Mouse (Mus musculus): ENCODE measurements around the gene Tardbp.

Gene Tardbp

DNA sequence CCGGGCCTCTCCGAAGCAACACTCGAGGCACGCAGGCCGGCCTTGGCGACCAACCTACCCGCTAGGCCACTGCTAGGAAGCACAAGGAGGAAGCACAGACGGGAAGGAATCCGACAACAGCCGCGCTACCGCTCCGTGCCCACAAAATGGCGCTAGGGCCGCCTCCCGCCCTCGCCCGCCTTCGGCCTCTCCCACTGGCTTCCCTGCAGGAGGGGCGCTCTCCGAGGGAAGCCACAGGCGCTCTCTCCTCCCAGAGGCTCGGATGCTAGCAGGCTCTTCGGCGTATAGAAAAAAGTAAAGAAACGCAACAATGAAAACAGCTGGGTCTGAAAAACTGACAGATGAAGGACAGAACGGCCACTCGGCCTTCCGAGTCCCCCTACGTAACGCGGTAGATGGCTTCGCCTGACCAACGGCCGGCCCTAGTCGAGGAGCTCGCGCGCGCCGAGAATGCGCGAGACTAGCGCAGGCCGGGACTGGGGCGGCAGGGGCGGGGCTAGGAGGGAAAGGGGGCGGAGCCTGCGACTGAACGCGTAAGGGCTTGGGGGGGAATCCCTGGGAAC, at the start of gene Tardbp:
Tardbp (minus strand) TSS at position 397 of the 563 bp plus-strand sequence.
- H3K36me3 ChIP-seq (ENCODE audit: control insufficient read depth, insufficient read depth, low read length, poor library complexity, severe bottlenecking): peaks cover 12% of the 10 kb centered on the region; the same call in 1 of the 2 replicates
- peak; percentile 98 for DNase-seq (ENCODE audit: low read depth, low spot score)
- H3K27me3 ChIP-seq (ENCODE audit: control insufficient read depth, insufficient read depth, low read length, poor library complexity, severe bottlenecking): no peaks in the 10 kb centered on the region

DNA sequence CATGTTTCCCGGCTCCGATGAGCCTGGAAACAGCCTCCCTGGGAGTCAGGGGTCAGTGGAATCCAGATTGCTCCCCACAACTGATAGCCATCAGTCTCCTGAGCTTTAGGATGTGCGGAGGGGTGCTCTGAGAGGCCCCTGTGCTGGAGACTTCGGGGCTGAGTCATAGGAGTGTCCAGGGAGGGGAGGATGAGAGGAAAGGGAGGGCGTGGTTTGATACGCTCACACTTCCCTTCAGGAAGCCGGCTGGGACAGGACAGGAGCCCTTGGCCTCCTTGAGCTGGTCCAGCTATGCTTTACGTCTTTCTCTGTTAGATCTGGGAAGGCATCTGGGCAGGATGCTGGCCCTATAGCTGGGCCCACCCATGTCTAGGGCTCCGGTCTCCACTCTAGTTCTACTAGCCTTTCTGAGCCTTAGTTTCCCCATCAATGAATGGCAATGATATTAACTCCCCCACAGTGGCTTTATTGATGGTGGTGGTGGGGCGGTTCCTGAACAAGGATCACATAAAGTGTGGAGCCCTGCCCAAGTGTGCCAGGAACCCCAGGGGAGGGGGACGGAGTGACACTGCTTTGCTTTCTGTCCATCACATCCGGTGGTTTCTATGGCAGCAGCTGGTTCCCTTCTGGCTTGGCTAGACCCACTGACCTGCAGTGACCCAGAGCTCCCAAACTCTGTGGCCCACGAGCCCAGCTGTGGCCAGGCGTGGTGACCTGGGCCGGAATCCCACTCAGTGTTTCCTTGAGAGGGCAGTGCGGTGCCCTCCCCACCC, 49.6 kb upstream of the Tardbp start:
- H3K36me3 ChIP-seq (ENCODE audit: control insufficient read depth, insufficient read depth, low read length, poor library complexity, severe bottlenecking): no peaks in the 10 kb centered on the region
- no peak for DNase-seq (ENCODE audit: low read depth, low spot score)
- H3K27me3 ChIP-seq (ENCODE audit: control insufficient read depth, insufficient read depth, low read length, poor library complexity, severe bottlenecking): no peaks in the 10 kb centered on the region

GRCm38 (mm10) chr4:148675043-148675442, 48.2 kb upstream of the Tardbp start:
- H3K36me3 ChIP-seq (ENCODE audit: control insufficient read depth, insufficient read depth, low read length, poor library complexity, severe bottlenecking): no peaks in the 10 kb centered on the region
- no peaks in the 10 kb centered on the region for H3K27me3 ChIP-seq (ENCODE audit: control insufficient read depth, insufficient read depth, low read length, poor library complexity, severe bottlenecking)
- peak; percentile 55 for DNase-seq (ENCODE audit: low read depth, low spot score)

DNA sequence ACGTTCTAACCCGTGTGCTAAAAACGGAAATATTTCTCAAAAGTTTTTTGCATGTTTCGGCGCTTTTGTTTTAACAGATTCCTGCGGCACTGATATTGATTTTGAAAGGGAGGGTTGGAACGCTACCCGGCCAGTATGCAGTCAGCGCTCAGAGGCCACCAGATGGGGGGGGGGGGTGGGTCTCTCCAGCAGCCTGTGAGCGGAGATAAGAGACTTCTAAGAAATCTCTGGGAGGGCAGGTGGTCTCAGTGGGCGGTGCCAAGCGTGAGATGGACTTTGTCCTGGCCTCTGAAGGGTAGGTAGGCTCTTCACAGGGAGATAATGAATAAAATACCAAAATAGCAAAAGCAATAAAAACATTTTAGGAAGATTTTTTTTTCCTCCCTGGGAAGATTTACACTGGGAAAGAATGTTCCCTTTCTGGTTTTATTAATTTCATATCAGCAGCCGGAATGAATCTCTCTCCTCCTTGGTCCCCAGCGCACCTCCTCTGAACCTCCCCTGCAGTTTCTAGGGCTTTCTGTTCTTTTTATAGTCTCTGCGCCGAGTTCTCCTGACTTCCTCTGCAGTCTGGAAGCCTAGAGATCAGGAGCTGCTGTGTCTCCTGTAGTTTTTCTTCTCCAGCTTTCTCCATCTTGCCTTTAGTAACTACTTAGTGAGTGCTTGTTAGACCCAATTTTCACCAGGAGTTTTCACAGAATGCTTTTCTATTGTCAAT, 44.6 kb upstream of the Tardbp start:
- no peaks in the 10 kb centered on the region for H3K36me3 ChIP-seq (ENCODE audit: control insufficient read depth, insufficient read depth, low read length, poor library complexity, severe bottlenecking)
- no peaks in the 10 kb centered on the region for H3K27me3 ChIP-seq (ENCODE audit: control insufficient read depth, insufficient read depth, low read length, poor library complexity, severe bottlenecking)
- DNase-seq (ENCODE audit: low read depth, low spot score): no peak

DNA sequence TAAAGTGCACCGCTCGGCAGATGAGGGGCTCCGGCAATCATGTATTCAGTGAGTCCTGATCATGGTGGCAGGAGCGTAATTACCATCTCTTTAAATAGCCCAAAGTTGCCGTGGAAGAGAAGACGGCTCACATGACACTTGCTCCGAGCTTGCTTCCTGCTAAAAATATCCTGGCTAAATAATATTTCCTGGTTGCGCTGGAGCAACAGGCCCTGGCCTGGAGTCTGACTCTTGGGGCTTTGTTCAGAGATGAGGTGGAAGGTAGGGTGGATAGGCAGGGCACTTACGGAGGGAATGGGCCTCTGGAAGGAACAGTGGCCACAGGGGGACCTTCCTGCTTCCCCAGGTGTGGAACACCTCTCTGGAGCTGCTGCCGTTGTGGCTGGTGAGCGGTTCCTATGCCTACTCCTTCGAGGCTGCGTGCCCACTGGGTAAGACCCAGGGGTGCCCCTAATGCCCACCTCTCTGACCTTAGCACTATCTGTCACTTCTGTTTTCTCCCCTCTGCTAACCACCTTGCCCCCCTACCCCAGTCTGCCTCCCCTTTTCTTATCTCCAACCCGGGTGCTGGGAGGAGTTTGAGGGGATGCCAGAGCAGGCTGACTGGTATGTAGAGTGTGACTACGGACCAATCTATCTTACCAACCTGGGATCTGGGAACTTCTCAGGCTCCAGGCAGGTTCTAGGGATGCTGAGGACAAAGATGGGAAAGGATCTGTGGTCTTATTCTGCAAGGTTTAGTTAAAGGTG, 40.4 kb upstream of the Tardbp start:
- H3K27me3 ChIP-seq (ENCODE audit: control insufficient read depth, insufficient read depth, low read length, poor library complexity, severe bottlenecking): no peaks in the 10 kb centered on the region
- no peak for DNase-seq (ENCODE audit: low read depth, low spot score)
- no peaks in the 10 kb centered on the region for H3K36me3 ChIP-seq (ENCODE audit: control insufficient read depth, insufficient read depth, low read length, poor library complexity, severe bottlenecking)

GRCm38 (mm10) chr4:148664021-148664420, 37.2 kb upstream of the Tardbp start:
- DNase-seq (ENCODE audit: low read depth, low spot score): no peak

DNA sequence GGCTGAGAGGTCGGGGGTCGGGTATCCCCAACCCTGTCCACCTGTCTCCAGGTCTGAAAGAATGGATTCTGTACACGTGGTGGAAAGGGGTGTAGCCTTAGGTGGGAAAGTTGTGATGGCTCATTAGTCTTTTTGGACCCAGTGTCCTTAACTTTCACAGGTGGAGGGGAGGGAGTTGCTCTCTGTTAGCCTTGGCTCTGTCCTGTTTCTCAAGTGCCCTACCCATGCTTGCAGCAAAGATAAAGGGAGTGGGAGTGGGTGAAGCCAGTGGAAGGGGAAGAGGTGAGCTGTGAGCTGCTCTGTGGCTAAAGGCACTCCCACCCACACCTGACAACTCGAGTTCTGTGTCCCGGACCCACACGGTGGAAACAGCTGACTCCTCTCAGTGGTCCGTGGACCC, 36.5 kb upstream of the Tardbp start:
- DNase-seq (ENCODE audit: low read depth, low spot score): no peak
- no peaks in the 10 kb centered on the region for H3K36me3 ChIP-seq (ENCODE audit: control insufficient read depth, insufficient read depth, low read length, poor library complexity, severe bottlenecking)

More at GRCm38 (mm10) chr4:148664021-148664420, 37.2 kb upstream of the Tardbp start:
- Histone ChIP-seq H3K36me3 (ENCODE audit: control insufficient read depth, insufficient read depth, low read length, poor library complexity, severe bottlenecking) (no peaks in the 10 kb centered on the region), H3K27me3 (ENCODE audit: control insufficient read depth, insufficient read depth, low read length, poor library complexity, severe bottlenecking) (no peaks in the 10 kb centered on the region)

DNA sequence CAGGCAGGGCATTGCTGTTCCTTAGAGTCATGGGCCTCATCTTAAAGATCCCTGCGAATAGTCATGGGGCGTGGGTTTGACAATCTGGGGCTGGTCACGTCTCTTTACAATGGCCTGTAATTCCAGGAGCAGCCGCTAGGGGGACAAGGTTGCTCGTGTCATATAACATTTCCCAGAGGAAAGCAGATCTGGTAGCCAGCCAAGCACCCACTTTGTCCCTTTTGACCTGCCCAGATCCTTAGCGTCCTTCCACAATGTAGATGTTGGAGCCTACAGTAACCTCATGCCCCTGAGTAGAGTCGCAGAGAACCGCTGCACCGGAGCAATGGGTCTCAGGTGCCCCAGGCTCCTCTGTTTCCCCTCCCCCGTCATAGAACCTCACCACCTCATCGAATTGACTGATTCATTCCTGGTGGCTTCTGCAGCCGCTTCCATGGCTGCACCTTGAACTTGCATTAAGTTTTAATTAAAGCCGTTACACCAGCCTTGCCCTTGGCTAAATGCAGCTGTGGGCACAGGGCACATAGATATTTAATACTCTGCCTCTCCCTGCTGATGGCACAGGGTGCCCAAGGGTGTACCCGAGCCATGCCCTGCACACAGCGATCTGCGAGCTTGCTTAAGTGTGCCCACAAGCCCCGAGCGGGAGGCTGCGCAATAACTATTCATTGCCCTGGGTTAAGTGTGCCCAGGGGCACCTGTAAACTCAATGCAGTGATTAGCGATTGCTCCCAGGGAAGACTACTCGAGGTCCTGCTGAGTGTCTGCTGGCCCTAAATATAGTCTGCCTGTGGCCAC, 35.5 kb upstream of the Tardbp start:
- no peaks in the 10 kb centered on the region for H3K36me3 ChIP-seq (ENCODE audit: control insufficient read depth, insufficient read depth, low read length, poor library complexity, severe bottlenecking)
- no peaks in the 10 kb centered on the region for H3K27me3 ChIP-seq (ENCODE audit: control insufficient read depth, insufficient read depth, low read length, poor library complexity, severe bottlenecking)

More for the DNA sequence above, 36.5 kb upstream of the Tardbp start:
- H3K27me3 ChIP-seq (ENCODE audit: control insufficient read depth, insufficient read depth, low read length, poor library complexity, severe bottlenecking): no peaks in the 10 kb centered on the region

GRCm38 (mm10) chr4:148660174-148660573, 33.4 kb upstream of the Tardbp start:
- Histone ChIP-seq H3K27me3 (ENCODE audit: control insufficient read depth, insufficient read depth, low read length, poor library complexity, severe bottlenecking) (no peaks in the 10 kb centered on the region), H3K36me3 (ENCODE audit: control insufficient read depth, insufficient read depth, low read length, poor library complexity, severe bottlenecking) (no peaks in the 10 kb centered on the region)
- DNase-seq (ENCODE audit: low read depth, low spot score): no peak

More for the DNA sequence above, 35.5 kb upstream of the Tardbp start:
- DNase-seq (ENCODE audit: low read depth, low spot score): peak; percentile 75

DNA sequence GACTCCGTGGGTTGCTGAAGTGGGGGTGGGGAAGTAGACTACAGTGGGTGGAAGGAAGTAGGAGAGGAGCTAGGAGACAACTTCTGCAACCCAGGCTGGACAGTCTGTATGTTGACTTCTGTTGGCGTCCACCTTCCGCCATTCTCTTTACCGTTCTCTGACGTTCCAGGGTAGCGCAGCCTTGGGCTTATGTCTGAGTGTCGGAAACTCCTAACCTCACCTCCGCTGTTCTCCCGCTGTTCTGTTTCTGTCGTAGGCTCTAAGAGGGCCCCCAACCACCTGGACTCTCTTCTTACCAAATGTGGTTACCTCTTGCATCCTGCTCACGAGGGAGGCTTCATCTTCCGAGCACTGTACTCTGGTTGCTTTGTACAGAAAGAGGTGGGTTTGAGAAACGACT, 31.0 kb upstream of the Tardbp start:
- H3K27me3 ChIP-seq (ENCODE audit: control insufficient read depth, insufficient read depth, low read length, poor library complexity, severe bottlenecking): no peaks in the 10 kb centered on the region
- no peaks in the 10 kb centered on the region for H3K36me3 ChIP-seq (ENCODE audit: control insufficient read depth, insufficient read depth, low read length, poor library complexity, severe bottlenecking)
- DNase-seq (ENCODE audit: low read depth, low spot score): no peak

- H3K27me3 ChIP-seq (ENCODE audit: control insufficient read depth, insufficient read depth, low read length, poor library complexity, severe bottlenecking): no peaks in the 10 kb centered on the region
- no peak for DNase-seq (ENCODE audit: low read depth, low spot score)
- no peaks in the 10 kb centered on the region for H3K36me3 ChIP-seq (ENCODE audit: control insufficient read depth, insufficient read depth, low read length, poor library complexity, severe bottlenecking)
These were observed 30.0 kb upstream of the Tardbp start for GRCm38 (mm10) chr4:148656691-148657258.

DNA sequence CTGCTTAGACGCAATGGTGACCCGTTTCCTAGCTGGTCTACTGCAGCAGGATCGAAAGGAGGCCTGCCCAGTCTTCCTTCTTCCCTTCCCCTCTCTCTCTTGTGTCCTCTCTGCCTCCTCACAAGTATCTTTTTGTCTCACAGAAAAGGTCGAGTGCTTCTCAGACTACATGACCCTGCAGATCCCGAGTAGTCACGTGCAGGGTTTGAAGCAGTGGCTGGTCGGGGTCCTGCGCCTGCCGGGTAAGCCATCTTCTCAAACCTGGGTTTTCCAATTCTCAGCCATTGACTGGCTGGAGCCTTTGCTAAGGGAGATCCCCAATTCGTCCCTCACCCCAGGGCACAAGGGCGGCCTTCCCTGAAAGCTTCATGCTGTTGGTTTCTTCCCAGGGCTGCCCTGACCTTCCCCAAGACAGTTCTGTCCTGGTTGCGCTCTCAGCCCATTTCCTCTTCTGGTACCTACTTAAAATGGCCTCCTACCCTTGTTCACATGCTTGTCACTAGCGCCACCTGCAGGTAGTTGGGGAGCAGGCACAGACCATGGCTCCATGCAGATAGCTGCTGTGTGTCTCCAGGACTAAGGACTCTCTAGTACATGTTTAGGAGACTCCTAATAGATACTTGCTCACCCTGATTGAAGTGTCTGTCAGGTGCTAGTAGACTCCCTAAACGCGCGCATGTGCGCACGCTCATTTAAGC, 28.0 kb upstream of the Tardbp start:
- peak; percentile 34 for DNase-seq (ENCODE audit: low read depth, low spot score)
- no peaks in the 10 kb centered on the region for H3K36me3 ChIP-seq (ENCODE audit: control insufficient read depth, insufficient read depth, low read length, poor library complexity, severe bottlenecking)
- no peaks in the 10 kb centered on the region for H3K27me3 ChIP-seq (ENCODE audit: control insufficient read depth, insufficient read depth, low read length, poor library complexity, severe bottlenecking)

DNA sequence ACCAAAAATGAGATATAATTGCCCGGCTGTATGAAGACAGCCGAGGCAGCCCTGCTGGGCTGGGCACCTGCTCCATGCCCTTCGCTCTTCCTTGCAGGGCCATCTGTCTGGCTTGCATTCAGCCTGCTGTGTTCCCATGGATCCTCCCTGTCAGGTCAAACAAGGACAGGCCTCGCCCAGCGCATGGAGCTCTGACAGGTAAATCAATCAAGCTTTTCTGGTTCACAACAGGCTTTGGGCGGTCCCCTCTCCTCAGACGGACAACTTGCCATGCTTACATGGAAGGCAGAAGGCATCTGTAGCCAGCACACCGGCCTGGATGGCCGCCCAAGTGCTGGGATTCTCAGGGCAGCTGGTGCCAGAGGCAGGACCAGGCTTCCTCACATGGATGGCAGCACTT, 24.2 kb upstream of the Tardbp start:
- DNase-seq (ENCODE audit: low read depth, low spot score): no peak
- Histone ChIP-seq H3K36me3 (ENCODE audit: control insufficient read depth, insufficient read depth, low read length, poor library complexity, severe bottlenecking) (no peaks in the 10 kb centered on the region), H3K27me3 (ENCODE audit: control insufficient read depth, insufficient read depth, low read length, poor library complexity, severe bottlenecking) (no peaks in the 10 kb centered on the region)

Data from splenic B cell, adult 2 months (primary cell).